Mouse (Mus musculus): Measurements from ENCODE around the gene Serinc3. TPM values are rescaled to one million over a fixed set of nuclear protein-coding genes. Genes with fewer than 3 reads are reported as not detected.
A peak's percentile ranks its signal among the peaks of the same experiment; 100 is the strongest.

The Serinc3 gene
- polyA plus RNA-seq, 1 experiment, result 199 TPM

DNA sequence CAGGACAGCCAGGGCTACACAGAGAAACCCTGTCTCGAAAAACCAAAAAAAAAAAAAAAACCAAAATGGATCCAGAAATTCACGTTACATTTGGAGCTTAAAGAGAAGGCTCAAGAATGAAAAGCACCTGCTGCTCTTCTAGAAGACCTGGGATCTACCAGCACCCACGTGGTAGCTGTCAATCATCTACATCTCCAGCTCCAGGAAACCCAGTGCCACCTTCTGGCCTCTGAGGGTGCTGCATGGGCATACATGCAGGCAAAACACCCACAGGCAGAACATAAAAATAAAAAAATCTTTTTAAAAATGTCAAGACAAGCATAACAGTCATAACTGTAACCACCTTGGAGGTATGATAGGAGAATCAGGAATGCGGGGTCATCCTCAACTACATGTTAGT lies 47.3 kb downstream of the Serinc3 start:
- peak in 1 of 2 experiments; percentile 60 for DNase-seq (ENCODE audit: extremely low spot score in 1 of 2, low spot score in 1 of 2)

DNA sequence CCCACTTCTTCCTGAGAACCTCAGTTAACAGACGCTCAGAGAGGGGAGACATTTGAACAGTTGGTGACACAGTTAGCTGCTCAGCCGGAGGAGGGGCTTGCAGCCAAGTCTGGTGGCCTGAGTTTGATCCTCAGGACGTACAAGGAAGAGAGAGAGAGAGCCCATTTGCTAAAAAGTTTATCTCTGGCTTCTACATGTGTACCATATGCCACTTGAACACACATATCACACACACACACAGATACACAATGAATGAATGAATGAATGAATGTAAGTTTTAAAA lies 48.1 kb downstream of the Serinc3 start:
- no peak for DNase-seq (ENCODE audit: extremely low spot score in 1 of 2, low spot score in 1 of 2)

DNA sequence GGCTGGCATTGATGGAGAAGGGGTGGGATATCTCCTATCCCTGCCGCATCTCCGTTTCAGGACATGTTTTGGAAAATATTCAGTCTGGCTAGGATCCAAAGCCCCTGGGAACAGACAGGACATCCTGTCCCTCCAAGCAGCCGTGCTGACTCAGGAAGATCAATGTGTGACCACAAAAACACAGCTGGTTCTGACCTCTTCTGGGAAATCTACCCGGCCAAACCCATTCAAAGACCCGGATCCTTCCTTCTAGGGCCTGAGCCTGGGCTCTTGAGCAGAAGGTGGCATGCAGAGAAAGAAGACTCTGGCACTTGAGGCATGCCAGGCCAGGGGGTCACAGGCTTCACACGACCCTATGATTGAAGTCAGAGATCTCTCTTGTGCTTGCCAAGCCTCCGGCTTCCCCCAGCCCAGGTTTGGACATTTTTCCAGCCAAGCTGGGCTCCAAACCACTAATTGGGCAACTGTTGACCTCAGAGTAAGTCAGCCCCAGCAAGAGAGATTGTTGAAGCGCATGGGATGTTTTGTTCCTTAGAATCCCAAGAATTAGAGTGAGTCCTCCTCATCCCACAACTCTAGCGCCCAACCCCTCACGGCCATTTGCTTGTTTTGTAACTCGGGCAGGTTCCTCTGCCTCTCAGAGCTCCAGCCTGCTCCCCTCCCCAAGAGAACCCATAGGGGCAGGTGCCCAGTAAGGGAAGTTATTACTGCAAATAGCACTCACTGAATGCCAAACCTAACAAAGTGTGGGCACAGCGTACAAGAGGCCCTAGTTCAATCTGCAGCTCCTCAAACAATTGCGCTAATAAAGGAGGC lies 48.7 kb downstream of the Serinc3 start:
- DNase-seq (ENCODE audit: extremely low spot score in 1 of 2, low spot score in 1 of 2), result no peak

DNA sequence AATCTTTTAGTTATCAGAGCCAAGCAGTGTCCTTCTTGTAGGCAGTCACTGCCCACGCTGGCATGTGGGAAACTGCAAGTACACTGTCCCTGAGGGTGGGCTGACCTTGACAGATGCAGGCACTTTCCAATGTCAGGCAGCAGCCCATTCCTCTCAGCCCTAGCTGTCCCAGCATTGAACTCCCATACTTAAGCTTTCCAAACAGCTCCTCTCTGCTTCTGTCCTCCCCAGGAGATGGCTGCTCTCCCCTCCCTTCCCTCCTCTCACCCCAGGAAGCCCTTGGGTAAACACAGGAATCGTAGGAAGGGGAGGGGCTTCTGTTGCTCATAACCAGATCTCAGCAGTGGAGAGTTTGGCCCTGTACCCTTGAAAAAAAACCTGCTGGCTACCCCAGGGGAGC lies 49.8 kb downstream of the Serinc3 start:
- DNase-seq (ENCODE audit: extremely low spot score in 1 of 2, low spot score in 1 of 2), result no peak

DNA sequence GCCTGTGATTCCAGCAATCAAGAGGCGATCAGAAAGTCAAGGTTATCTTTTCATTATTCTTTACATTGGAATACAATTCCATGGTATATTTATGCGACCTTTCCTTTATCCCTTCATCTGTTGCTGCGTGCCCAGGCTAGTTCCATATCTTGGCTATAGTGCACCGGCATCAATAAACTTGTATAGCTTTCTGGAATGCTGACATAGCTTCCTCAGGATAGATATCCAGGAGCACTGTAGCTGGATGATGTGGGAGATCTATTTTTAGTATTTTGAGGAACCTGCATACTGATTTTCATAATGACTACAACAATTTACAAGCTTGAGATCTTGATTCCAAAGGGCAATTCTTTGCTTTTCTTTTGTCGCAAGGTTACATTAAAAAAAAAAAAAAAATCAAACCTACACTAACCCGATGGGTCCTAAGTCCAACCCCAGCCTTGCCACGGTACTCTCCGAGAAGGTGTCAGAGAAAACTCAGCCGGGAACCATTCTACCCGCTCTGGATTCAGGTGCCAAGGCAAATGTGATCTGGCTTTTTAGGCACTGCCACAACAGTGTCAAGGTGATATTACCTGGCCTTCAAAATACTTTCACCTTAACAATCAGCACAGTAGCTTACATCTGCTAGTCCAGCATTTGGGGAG lies 51.2 kb downstream of the Serinc3 start:
- no peak for DNase-seq (ENCODE audit: extremely low spot score in 1 of 2, low spot score in 1 of 2)

DNA sequence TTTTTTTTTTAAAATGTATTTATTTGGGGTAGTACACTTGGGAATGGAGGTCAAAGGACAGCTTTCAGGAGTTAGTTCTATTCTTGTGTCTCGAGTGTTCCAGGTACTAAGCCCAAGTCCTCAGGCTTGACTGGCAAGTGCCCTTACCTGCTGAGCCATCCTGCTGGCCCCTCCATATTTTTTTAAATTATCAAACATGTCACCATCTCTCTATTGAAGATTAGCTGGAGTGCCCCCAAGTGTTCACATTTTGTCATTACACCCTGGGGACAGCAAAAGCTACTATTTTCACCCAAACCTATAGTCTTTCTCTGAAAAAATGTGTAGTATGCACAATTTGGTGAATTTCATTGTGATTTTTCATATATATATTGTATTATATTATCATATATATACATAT lies 52.8 kb downstream of the Serinc3 start:
- DNase-seq (ENCODE audit: extremely low spot score in 1 of 2, low spot score in 1 of 2), result no peak

DNA sequence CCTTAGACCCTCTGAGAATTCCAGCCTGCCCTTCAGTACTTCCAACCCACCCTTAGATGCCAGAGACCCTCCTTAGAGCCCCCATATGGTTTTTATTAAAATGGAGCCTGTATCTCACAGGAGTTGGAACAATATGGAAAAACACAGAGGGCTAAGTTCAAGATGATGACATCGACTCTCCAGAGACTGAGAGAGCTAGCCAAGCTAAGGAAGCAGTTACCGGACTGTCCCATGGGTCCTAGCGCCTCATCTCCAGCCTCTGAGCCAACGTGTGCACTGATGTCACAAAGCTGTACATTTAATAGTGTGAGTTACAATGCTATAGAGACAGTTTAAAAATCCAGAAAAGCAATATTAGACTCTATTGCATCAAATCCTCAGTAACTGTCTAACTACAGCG lies 53.9 kb downstream of the Serinc3 start:
- no peak for DNase-seq (ENCODE audit: extremely low spot score in 1 of 2, low spot score in 1 of 2)

DNA sequence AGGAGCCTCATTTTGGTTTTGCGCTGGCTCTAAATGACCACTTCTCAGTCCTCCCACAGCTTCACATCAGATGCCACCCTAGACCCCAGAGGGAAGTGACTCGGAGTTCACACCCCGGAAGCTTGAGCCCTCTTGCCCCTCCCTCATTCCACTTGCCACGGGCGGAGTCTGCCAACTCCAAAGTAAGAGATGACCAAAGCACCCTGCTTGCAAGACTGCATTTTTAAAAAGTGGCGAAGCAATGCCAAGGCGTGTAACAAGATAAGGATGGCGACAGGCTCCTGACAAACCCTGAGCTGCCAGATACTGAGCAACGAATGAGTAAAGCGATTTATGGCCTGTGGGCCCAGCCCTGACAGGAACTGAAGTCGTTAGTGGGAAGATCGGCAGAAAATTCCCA lies 54.7 kb downstream of the Serinc3 start:
- DNase-seq (ENCODE audit: extremely low spot score in 1 of 2, low spot score in 1 of 2), result no peak

DNA sequence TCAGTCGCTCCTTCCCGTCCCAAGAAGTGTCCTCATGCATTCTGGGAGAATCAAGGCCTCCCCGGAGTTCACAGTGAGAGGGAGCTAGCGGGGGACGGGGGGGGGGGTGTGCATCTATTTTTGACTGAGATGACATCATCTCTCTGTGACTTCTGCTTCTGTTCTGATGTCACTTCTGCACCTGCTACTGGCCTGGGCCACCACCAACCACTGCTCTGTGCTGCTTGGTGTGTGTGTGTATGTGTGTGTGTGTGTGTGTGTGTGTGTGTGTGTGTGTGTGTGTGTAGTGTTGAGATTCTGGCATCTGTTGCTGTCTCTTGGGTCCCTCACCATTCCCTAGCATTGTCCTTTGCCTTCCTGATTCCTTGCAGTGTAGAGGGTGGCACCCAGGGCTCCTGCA lies 57.4 kb downstream of the Serinc3 start:
- no peak for DNase-seq (ENCODE audit: extremely low spot score in 1 of 2, low spot score in 1 of 2)

DNA sequence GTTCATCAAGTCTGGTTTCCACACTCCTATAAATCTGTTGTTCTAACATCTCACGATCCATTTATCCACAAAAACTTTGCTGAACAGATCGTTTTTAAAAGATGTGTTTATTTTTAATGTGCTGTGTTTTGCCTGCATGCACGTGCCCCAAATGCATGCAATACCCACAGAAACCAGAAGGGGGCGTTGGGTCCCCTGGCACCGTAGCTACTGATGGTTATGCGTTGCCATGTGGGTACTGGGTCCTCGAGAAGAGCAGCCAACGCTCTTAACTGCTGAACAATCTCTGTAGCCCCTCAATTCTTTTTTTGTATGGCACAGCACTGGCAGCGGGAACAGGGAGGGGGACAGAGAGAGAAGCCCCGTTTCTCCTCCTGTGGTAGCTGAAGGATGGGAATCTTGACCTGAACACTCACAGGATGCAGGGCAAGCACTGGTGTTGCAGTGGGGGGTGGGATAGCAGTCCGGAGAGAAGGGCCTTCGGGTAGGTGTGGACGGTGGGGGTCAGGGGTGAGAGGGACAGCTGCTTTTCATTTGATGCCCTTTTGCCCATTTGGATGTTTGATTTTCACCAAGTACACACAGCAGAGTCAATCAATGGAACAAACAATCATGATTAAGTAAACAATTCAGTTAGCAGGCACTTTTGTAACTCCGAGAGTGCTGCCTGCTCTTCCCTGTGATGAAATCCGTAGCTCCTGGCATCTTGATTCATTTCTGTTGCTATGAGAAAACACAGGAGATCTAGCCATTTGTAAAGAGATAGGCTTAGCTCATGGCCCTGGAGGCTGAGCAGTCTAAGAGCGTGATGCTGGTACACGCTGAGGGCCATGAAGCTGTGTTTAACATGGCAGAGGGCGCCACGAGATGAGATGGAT lies 58.3 kb downstream of the Serinc3 start:
- no peak for DNase-seq (ENCODE audit: extremely low spot score in 1 of 2, low spot score in 1 of 2)

DNA sequence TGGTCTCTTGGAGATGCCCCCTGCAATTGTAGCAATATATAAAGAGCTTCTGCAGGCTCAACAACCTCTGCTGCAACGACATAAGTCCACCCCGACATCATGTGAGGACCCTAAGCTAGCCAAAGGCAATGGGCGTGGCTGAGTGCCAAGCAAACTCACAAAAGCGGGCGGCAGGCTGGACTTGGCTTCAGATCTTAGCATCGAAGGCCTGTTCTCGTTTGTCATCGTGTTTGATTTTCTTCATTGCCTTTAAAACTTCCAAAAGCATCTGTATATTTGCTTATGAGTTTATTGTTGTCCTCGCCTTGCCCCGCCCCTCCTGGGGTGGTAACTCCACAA lies 60.9 kb downstream of the Serinc3 start:
- DNase-seq (ENCODE audit: extremely low spot score in 1 of 2, low spot score in 1 of 2), result no peak

DNA sequence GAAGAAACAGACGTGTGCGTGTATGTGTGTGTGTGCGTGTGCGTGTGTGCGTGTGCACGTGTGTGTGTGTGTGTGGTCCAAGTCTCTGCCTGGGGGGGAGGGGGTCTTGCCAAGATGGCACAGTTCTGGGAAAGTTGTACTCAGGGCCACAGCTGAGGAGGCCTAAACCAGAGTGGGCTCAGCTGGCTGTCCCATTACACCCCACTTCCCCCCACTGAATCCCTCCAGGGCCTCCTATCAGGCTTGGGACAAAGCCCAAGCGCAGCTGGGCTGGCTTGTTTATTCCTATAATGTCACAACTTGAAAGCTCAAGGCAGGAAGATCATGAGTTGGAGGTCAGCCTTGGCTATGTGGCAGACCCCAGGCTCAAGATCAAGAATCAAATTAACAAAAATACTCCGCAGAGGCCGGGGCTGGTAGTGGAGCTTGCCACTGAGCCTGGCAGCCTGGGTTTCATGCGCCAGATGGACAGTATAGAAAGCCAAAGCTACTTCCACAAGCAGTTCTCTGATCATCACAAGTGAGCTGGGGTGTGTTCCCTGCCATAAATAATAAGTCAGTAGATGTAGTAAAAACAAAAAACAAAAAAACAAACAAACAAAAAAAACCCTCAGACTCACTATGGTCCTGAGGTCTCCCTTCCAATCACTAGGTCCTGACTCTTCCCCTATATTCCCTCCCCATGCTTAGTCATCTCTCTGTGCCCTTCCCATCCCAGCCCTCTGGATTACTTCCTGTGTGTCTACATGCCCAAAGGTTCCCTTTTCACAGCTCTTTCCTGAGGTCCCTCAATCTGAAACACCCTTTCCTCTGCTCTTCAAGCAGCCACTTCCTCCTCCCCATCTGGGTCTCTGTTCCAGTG lies 61.5 kb downstream of the Serinc3 start:
- no peak for DNase-seq (ENCODE audit: extremely low spot score in 1 of 2, low spot score in 1 of 2)

DNA sequence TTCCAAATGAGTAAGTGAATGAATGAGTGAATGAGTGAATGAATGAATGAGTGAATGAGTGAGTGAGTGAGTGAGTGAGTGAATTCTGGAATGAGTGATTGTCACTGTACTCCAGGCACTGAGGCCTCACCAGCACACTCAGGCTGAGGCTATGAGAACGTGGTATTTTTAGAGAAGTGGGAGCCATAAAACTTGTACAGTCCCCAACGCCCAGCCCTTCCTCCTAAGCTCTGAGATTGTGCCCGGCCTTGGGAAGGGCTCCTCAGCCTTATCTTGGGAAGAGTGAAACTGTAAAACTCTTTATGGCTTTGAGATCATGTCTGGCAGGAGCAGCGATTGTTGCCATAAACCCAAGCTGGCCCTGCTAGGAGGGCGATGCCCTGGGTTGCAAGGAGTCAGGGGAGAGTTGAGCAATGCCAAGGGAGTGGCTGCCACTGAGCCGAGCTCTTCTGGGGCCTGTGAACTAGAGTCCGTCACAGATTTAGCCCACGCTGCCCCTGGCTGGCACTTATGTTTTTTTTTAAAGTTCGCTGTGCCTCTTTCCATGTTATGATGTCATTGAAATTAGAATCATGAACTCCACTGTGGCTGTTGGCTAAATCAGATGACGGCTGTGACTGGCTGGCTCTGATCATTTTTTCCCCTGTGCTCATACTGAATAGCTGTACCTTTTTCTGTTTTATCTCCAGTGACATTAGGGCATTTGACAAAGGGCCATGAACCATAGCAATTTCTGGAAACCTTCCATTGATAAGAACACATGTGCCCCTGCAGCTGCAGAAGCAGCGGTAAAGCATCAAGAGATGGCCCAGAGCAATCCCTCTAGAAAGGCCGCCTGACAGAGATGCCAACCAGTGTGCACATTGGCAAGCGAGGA lies 64.6 kb downstream of the Serinc3 start:
- DNase-seq (ENCODE audit: extremely low spot score in 1 of 2, low spot score in 1 of 2), result no peak

DNA sequence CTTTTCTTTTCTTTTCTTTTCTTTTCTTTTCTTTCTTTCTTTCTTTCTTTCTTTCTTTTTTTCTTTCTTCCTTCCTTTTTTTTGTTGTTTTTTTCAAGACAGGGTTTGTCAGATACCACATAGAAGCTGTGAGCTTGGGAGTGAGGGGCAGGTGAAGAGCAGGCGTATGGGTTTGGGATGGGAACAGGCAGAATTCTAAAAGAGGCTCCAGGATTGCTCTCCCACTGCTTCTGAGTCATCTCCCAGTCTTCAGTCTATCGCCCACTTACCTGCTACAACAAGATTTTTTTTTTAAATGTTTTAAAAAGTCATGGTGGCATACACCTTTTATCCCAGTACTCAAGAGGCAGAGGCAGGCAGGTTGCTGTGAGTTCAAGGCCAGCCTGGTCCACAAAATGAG lies 66.9 kb downstream of the Serinc3 start:
- DNase-seq (ENCODE audit: extremely low spot score in 1 of 2, low spot score in 1 of 2), result peak in 1 of 2 experiments; percentile 25

DNA sequence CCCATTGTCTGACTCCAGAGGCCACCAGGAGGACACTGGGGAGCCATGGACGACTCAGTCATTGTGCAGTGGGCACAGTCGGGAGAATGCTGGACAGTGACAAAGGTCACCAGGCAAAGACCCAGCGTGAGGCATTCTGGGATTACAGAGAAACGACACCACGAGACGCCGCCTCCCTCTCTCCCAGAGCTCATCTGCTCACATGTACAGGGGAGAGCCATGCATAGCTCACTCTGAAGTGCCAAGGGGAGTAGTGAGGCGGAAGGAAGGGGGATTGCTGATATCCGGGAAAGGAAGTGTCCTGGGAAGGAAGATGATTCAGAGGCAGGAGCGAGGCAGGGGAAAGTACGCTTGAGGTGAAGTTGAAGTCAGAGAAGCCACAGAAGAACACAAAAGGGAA lies 69.7 kb downstream of the Serinc3 start:
- no peak for DNase-seq (ENCODE audit: extremely low spot score in 1 of 2, low spot score in 1 of 2)

DNA sequence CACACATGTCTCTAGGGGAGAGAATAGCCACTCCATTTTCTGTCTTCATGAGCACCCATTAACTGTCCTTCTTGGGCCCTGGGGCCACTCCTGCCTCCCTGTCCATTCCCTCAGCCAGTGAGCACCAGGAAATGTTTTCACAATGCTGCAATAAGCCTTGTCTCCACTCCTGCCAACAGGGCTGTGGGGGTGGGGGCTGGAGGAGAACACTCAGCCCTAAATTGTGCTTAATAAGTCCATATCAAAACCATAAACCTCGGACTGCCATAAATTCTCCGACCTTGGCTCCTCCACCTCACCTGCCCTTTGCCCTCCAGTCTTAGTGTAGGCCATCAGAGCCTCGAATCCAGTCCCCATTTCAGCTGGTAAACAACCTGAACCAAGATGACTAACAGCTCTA lies 70.6 kb downstream of the Serinc3 start:
- no peak for DNase-seq (ENCODE audit: extremely low spot score in 1 of 2, low spot score in 1 of 2)
